Mouse (Mus musculus) G1E (cell line): ENCODE measurements around the gene Bbof1. TPM values are rescaled to one million over a fixed set of nuclear protein-coding genes. Genes with fewer than 3 reads are reported as not detected.

ENCODE experiments used
- ATAC-seq: 2 replicates; pipeline ENCODE4 v1.8.0; 2016; ENCODE audit warnings: mild to moderate bottlenecking; ENCODE audit not compliant: insufficient number of reproducible peaks, poor library complexity, low FRiP score, severe bottlenecking; ENCODE audit errors: extremely low read depth
- DNase-seq: peaks from one replicate; pipeline ENCODE4 v3.0.0; 2012; ENCODE audit warnings: low spot score
- H3K27me3 ChIP-seq: 2 replicates; pipeline ENCODE4 v1.6.1; 2012; ENCODE audit warnings: mild to moderate bottlenecking, low read length, inconsistent platforms; ENCODE audit not compliant: insufficient read depth
- H3K36me3 ChIP-seq: replicated peaks from 2 replicates; pipeline ENCODE3; 2012; ENCODE audit warnings: mild to moderate bottlenecking, inconsistent platforms
- H3K4me1 ChIP-seq: 2 replicates; pipeline ENCODE4 v1.6.1; 2012; ENCODE audit warnings: low read depth, low read length, inconsistent platforms, mixed read lengths; ENCODE audit not compliant: insufficient read depth
- H3K4me3 ChIP-seq: 2 replicates; pipeline ENCODE4 v1.5.1; 2012; ENCODE audit warnings: low read depth, mild to moderate bottlenecking, inconsistent platforms, low read length, moderate library complexity, mixed read lengths
- H3K9me3 ChIP-seq: replicated peaks from 2 replicates; pipeline ENCODE4 v1.6.1; 2012; ENCODE audit warnings: inconsistent platforms
- CTCF ChIP-seq: IDR thresholded peaks from 2 replicates; pipeline ENCODE4 v1.5.1; 2012; ENCODE audit warnings: low read depth, low read length, inconsistent platforms, mixed read lengths
- GATA1 ChIP-seq: IDR thresholded peaks from 2 replicates; pipeline ENCODE4 v1.6.1; 2012; ENCODE audit warnings: borderline replicate concordance, low read length, inconsistent platforms, mixed read lengths
- GATA2 ChIP-seq: IDR thresholded peaks from 2 replicates; pipeline ENCODE4 v1.6.1; 2012; ENCODE audit warnings: low read depth, low read length, inconsistent platforms, borderline replicate concordance
- POLR2AphosphoS5 ChIP-seq: IDR thresholded peaks from 2 replicates; pipeline ENCODE4 v1.6.1; 2012; ENCODE audit warnings: low read depth, low read length, inconsistent platforms; ENCODE audit not compliant: insufficient replicate concordance
- TAL1 ChIP-seq: conservative IDR thresholded peaks from 2 replicates; pipeline ENCODE4 v1.6.1; 2012; ENCODE audit warnings: low read depth, low read length, inconsistent platforms, mixed read lengths
- polyA plus RNA-seq: library from polyadenylated mRNA; stranded (reverse); fragments of >175 nt; gene quantifications from 2 replicates; pipeline ENCODE4 v1.2.3, GENCODE M21; 2012
- total RNA-seq, 2 experiments: library from RNA; stranded (forward) in 1 of 2; stranded (reverse) in 1 of 2; fragments of 200-1000 nt in 1 of 2; fragments of >200 nt in 1 of 2; fragmentation: Nextera tagmentation in 1 of 2; gene quantifications; 2 replicates each; pipeline ENCODE4 v1.2.3; 2014 to 2017

Bbof1 gene
- total and polyA plus RNA-seq, 3 experiments: 2.2 to 6.0 (median 4.1) TPM

DNA sequence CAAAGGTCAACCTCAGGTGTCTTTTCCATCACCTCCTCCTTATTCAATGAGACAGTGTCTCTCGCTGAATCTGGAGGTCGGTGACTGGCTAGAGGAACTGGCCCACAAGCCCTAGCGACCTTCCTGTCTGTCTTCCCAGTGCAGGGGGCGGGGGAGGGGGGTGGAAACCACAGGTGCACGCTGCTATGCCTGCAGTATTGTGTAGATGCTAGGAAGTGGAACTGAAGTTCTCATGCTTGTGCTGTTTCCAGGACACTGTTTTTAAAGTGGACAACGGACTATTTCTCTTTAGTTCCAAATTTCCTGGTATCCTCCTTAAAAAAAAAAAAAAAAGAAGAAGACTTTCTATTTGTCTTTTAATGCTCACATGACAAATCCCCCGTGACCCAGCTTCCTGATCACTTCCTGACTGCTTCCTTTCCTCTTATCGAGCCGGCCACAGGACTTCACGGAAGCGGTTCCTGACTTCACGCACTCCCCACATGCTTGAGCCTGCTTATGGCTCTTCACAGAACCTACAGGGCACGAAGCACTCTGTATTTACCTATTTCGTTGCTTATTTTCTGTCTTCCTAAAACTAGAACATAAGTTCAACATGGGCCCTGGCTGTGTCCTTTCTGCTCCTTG, 20.0 kb upstream of the Bbof1 start:
- ATAC-seq (no peak), DNase-seq (no peak)
- Histone ChIP-seq H3K36me3 (peaks cover 72% of the 10 kb centered on the region), H3K4me3 (no peak overlapping the region), H3K9me3 (no peaks in the 10 kb centered on the region), H3K4me1 (peaks cover 3% of the 10 kb centered on the region), H3K27me3 (no peaks in the 10 kb centered on the region)
- TF ChIP-seq POLR2AphosphoS5 (no peak), GATA2 (no peak), CTCF (no peak), GATA1 (no peak), TAL1 (no peak)

DNA sequence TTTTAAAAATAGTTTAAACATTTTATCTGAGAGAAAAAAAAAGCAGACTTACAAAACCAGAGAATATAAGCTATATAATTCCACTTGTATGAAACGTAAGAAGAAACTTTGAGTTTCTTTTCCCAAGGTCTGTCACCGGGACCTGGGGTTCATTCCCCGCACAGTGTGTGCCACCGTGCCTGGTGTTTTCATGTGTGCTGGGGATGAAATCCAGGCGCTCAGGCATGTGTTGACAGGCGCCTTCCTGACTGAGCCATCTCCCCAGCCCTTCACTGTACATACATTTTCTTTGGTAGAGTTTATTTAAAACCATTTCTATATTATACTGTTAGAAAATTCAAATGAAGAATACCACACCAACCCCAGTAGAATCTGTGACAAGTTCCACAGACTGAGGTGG, 18.5 kb upstream of the Bbof1 start:
- Histone ChIP-seq H3K27me3 (no peaks in the 10 kb centered on the region), H3K4me1 (peaks cover 3% of the 10 kb centered on the region), H3K9me3 (no peaks in the 10 kb centered on the region), H3K36me3 (peaks cover 66% of the 10 kb centered on the region), H3K4me3 (no peak overlapping the region)
- ATAC-seq (no peak), DNase-seq (no peak)
- TF ChIP-seq GATA2 (no peak), GATA1 (no peak), TAL1 (no peak), POLR2AphosphoS5 (no peak)

DNA sequence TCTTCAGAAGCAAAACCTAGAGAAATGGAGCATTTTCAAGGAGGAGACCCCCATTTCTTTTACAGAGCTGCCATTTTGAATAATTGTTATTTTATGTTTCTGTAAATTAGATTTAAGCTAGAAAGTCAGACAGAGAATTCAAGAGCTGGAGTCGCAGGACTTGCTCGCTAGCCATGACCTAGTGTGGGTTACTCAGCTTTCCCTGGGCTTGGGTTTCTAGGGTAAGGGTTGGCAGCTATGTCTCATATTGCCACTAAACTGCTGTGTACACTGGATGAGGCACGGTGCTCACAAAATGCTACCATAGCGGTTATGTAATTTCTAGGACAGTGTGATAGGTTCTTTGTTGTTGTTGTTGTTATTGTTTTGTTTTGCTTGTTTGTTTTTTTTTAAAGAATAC, 16.2 kb upstream of the Bbof1 start:
- no peak overlapping the region for H3K4me3 ChIP-seq
- no peaks in the 10 kb centered on the region for H3K9me3 ChIP-seq
- no peaks in the 10 kb centered on the region for H3K27me3 ChIP-seq
- TF ChIP-seq POLR2AphosphoS5 (no peak), TAL1 (no peak), CTCF (no peak), GATA2 (no peak), GATA1 (no peak)
- no peak for ATAC-seq
- peaks cover 3% of the 10 kb centered on the region for H3K4me1 ChIP-seq
- peaks cover 64% of the 10 kb centered on the region for H3K36me3 ChIP-seq
- no peak for DNase-seq

DNA sequence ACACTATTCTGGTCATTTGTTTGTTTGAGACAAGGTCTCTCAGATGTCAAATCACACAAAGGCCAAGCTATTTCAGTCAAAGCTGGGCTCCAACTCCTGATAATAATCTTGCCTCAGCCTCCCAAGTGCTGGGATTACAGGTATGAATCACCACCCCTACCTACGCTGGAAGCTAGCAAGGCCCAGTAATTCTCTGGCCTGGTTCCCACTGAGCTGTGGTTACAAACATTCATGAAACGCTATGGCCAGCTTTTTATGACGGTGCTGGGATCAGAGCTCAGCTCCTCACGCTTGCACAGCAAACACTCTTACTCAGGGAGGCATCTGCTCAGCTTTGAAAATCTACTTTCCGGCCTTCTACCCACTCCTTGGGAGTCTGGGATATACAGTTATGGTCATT, 15.0 kb upstream of the Bbof1 start:
- Histone ChIP-seq H3K4me1 (peaks cover 2% of the 10 kb centered on the region; the same call in 1 of the 2 replicates), H3K4me3 (no peak overlapping the region), H3K9me3 (no peaks in the 10 kb centered on the region), H3K27me3 (no peaks in the 10 kb centered on the region), H3K36me3 (peaks cover 55% of the 10 kb centered on the region)
- no peak for ATAC-seq
- no peak for DNase-seq
- TF ChIP-seq GATA2: no peak
- TF ChIP-seq GATA1: no peak
- TF ChIP-seq CTCF: no peak
- no peak for TF ChIP-seq TAL1
- TF ChIP-seq POLR2AphosphoS5: no peak

DNA sequence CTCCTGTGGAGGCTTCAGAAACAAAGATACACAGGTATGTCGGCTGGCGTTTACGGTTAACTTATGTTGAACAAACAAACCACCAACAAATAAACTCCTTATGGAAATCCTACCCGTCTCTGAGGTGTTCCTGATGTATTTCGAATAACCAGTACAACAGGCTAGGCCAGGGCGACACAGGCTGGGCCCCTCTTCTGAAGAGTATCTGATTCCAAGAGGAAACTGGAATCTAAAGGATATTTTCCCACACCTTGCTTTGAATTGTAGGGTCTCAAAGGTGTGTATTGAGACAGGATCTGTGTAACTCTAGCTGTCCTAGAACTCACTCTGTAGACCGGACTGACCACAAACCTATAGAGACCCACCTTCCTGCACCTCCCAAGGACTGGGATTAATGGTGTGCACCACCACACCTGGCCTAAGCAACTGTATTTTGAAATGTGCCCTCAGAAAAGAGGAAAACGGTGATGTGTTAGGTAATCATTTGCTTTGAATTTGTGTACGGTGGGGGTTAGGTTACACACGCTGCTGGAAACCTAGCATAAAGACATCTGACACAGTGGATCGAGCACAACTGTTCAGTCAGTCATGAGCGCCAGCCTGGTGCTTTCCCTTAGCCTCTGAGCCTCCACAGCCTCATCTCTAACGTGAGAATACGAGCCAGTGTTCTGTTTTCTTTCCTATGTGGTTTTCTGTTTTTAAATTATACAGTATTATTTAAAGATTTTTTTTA, 11.8 kb upstream of the Bbof1 start:
- no peak for ATAC-seq
- peaks cover 57% of the 10 kb centered on the region for H3K36me3 ChIP-seq
- H3K27me3 ChIP-seq: no peaks in the 10 kb centered on the region
- no peak for TF ChIP-seq TAL1
- no peak for TF ChIP-seq GATA1
- no peak for TF ChIP-seq CTCF
- no peak for TF ChIP-seq GATA2
- no peak for TF ChIP-seq POLR2AphosphoS5
- H3K4me1 ChIP-seq: peaks cover 14% of the 10 kb centered on the region
- no peaks in the 10 kb centered on the region for H3K9me3 ChIP-seq
- DNase-seq: no peak
- no peak overlapping the region for H3K4me3 ChIP-seq

DNA sequence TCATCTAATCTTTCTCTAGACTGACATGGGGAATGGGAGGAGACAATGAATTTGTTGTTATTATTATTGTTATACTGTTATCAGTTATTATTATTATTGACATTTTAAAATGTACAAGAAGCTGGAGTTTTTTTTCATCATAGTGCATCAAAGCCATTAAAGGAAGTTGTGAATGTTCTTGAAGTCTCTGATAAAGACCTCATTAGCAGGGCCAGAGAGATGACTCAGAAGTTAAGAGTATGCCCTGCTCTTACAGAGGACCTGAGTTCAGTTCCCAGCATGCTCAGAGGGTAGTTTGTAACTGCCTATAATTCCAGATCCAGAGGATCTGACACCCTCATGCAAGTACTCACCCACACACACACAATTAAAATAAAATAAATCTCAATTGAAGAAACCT, 11.2 kb upstream of the Bbof1 start:
- TF ChIP-seq TAL1 (no peak), POLR2AphosphoS5 (no peak), GATA2 (no peak), GATA1 (no peak), CTCF (no peak)
- Histone ChIP-seq H3K4me3 (no peak overlapping the region), H3K9me3 (no peaks in the 10 kb centered on the region), H3K36me3 (peaks cover 55% of the 10 kb centered on the region), H3K27me3 (no peaks in the 10 kb centered on the region), H3K4me1 (peaks cover 14% of the 10 kb centered on the region)
- ATAC-seq (no peak), DNase-seq (no peak)
